Mouse (Mus musculus) spleen, postnatal 36 days (tissue): Measurements from ENCODE around the gene Phlpp2.
"Not testable (repeated sequence)": the region's sequence is repeated elsewhere in the genome, so short reads cannot be mapped to it uniquely, and the experiment has no call there.

Experiments
- DNase-seq, 2 experiments: peaks; one replicate each; pipeline ENCODE4 v3.0.0; 2022; ENCODE audit warnings: low spot score in 2 of 2, mixed read lengths in 1 of 2

The Phlpp2 gene

GRCm38 (mm10) chr8:109868003-109868679 is at the start of gene Phlpp2:
Gene Phlpp2 (plus strand): TSS chr8:109868542.
- DNase-seq = peak; percentile 94 to 95

GRCm38 (mm10) chr8:109823561-109823960 is 44.8 kb upstream of the Phlpp2 start:
- DNase-seq = no peak

DNA sequence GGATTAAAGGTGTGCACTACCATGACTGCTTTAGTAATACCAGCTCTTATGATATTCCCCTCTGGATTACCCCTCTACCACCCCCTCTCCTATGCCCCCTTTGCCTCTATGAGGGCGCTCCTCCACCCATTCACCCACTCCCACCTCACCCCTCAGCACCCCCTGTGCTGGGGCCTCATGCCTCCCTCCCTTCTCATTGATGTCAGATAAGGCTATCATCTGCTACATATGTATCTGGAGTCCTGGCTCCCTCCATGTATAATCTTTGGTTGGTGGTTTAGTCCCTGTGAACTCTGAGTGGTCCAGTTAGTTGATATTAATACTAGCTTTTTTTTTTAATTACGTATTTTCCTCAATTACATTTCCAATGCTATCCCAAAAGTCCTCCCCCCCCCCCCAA is 28.5 kb upstream of the Phlpp2 start:
- no peak for DNase-seq

- DNase-seq = no peak
Observed at GRCm38 (mm10) chr8:109842468-109842867, 25.9 kb upstream of the Phlpp2 start.

- no peak for DNase-seq
Observed at GRCm38 (mm10) chr8:109847866-109848265, 20.5 kb upstream of the Phlpp2 start.

DNA sequence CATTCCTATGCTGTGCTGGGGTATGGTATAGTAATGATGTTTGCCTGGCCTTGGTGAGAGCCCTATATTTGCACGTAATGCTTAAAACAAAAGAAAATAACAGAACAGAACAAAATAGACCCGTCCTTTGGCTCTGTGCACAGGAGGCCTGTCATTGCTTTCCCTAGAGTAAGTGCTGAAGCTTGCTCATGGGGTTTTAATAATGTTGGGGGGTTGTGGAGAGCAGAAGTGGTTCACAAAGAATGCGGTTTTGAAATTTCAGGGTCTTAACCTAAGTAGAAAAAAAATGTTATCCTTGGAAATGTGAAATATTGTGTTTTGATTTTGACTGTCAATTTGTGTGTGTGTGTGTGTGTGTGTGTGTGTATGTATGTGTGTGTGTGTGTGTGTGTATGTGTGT is 19.4 kb upstream of the Phlpp2 start:
- no peak for DNase-seq

- DNase-seq = peak; percentile 59 to 67
Observed at GRCm38 (mm10) chr8:109853423-109853822, 14.9 kb upstream of the Phlpp2 start.

DNA sequence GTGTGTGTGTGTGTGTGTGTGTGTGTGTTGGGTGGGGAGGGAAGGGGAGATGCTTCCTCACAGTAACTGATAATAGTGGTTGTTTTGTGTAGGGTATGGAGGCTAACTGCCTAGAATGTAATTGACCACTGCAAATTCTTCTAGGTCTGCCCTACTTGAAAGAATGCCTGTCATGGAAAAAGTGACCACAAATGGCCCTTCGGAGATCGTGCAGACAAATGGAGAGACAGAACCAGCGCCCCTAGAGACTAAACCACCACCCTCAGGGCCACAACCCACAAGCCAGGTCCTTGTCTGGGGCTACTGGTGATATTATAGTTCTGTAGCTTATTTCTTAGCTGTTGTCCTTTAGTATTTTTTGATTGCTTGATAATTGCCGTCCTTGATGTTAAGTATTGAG is 13.8 kb upstream of the Phlpp2 start:
- DNase-seq = no peak

GRCm38 (mm10) chr8:109855451-109855850 is 12.9 kb upstream of the Phlpp2 start:
- DNase-seq = no peak

DNA sequence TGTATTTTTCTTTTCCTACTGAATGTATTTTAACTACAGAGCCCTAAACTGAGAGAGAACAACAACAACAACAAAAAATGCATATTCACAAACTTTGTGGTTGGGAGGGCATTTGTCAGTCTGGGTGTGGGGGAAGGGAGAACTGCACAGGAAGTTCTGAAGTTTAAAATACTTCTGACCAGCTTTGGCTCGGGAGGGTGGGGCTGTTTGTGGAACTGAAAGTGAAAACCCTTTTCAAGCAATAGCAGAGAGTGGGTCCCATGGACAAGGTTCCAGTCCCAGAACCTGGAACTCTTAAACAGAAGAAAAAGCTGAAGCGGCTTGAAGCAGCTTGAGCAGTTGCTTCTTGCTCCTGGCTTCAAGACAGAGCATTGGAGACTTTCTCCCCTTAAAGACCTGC is 4.9 kb upstream of the Phlpp2 start:
- DNase-seq = peak; percentile 86 to 89

DNA sequence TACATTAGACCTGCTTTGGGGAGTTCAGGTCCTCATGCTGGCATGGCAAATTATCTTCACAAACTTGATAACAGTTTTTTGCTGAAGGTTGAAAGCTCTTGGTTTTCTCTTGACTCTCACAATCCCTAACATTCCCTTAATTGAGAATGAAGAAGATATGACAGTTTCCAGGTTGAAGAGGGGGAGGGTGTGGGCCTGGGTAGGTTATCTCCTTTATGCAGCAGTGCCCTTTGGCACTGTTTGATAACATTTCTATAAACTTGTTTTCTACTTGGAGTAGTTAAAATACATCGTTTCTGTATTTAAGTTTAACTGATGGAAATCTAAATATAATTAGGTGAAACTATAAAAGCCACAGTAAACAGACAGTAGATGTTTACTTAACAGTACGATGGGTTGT is 3.5 kb upstream of the Phlpp2 start:
- peak; percentile 19 to 68 for DNase-seq

- no peak for DNase-seq
Observed at GRCm38 (mm10) chr8:109865536-109865935, 2.8 kb upstream of the Phlpp2 start.

GRCm38 (mm10) chr8:109866690-109867089 is 1.7 kb upstream of the Phlpp2 start:
- DNase-seq = no peak

DNA sequence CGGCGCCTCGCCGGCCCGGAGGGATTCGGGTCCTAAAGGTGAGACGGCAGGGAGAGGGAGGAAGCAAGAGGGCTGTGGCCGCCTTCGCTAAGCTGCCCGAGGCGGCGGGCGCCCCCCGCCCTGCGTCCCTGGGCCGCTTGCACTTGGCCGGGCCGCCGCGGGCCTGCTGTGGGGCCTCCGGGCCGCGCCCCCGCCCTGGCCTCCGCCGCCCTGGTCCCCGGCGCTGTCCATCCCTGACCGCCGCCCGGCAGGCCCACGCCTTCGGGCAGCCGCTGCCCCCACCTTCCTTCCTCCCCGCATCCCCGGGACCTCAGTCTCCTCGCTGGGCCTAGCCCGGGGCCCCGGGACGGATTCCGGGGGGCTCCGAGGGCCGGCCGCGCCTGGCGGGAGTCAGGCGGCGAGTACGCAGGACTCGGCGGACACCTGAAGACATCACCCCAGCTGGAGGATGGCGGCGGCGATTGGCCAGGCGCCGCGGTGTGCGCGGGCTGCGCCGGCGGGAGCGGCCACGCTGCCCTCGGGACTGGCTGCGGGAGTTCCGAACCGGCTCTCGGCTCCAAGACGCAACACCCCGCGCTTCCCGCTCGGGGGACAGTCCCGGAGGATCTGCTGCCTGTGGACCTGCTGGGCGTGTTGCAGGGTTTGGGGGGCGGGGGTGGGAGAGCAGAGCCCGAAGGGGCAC is 479 bp downstream of the Phlpp2 start:
- peak; percentile 32 to 34 for DNase-seq

- DNase-seq = no peak
Observed at GRCm38 (mm10) chr8:109871056-109871455, 2.7 kb downstream of the Phlpp2 start.

- DNase-seq = not testable (repeated sequence)
Observed at GRCm38 (mm10) chr8:109873800-109874199, 5.5 kb downstream of the Phlpp2 start.

- no peak for DNase-seq
Observed at GRCm38 (mm10) chr8:109880012-109880662, 11.8 kb downstream of the Phlpp2 start.

- DNase-seq = no peak
Observed at GRCm38 (mm10) chr8:109885294-109885693, 17.0 kb downstream of the Phlpp2 start.

DNA sequence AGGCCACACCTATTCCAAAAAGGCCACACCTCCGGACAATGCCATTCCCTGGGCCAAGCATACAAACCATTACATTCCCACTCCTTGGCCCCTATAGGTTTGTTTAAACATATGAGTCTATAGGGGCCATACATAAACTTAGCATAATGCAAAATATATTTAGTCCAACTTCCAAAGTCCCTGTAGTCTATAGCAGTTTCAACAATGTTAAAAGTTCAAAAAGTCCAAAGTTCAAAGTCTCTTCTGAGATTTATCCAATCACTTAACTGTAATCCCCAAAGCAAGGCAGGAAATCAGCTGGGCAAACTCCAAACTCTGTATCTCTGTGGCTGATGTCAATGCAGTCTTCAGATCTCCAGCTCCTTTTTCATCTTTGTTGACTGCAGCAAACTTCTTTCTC is 20.9 kb downstream of the Phlpp2 start:
- DNase-seq = no peak

GRCm38 (mm10) chr8:109890794-109891585 is 22.6 kb downstream of the Phlpp2 start:
- no peak for DNase-seq

DNA sequence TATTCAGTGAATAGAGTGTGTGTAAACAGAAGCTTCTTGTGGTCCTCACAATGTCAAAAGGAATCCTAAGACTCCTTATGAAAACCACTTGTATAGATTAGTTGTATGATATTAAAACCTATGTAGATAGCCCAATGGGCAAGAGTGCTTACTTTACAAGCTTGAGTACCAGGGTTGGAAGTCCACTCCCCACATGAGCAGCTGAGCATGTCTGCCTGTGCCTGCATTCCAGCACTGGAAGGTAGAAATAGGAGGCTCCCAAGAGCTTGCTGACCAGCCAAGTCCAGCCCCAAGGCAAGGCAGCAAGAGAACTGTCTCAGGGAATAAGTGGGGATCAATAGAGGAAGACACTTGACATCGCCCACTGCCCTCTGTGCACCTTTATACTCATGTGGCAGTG is 26.3 kb downstream of the Phlpp2 start:
- no peak for DNase-seq

DNA sequence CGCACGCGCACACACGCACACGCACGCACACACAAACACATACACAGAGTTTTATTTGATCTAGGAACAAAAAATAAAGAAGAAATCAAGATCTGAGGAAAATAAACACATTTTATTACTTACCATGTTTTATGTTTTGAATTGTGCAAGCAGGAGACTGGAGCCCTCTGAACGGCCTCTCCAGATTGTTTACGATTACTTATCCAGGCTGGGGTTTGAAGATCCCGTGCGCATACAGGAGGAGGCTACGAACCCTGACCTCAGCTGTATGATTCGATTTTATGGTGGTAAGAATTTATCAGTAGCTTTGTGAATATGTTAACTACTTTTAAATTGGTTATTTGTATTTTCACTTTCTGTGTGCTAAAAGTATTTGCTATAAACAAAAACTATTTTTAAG is 27.0 kb downstream of the Phlpp2 start:
- no peak for DNase-seq
